Mouse (Mus musculus) lung, embryonic 14.5 days (tissue): ENCODE measurements around the gene Srgap3. TPM values are rescaled to one million over a fixed set of nuclear protein-coding genes. Genes with fewer than 3 reads are reported as not detected.
A peak's percentile ranks its signal among the peaks of the same experiment; 100 is the strongest.

Source experiments
- ATAC-seq: fragments of 200-750 bp; cut with Nextera tagmentation; 2 replicates; pipeline ENCODE4 v1.8.0; 2017; ENCODE audit warnings: mild to moderate bottlenecking, moderate TSS enrichment, moderate library complexity; ENCODE audit not compliant: insufficient read depth
- DNase-seq: peaks from one replicate; pipeline ENCODE4 v3.0.0-alpha.2; 2015
- H3K27ac ChIP-seq: fragments of 300-500 bp; sonication (generic); 2 replicates; pipeline ENCODE4 v1.5.1; 2014; ENCODE audit warnings: low read depth, mild to moderate bottlenecking, moderate library complexity
- H3K27me3 ChIP-seq: fragments of 300-500 bp; sonication (generic); 2 replicates; pipeline ENCODE4 v1.6.1; 2014; ENCODE audit warnings: low read length, control low read depth; ENCODE audit not compliant: insufficient read depth
- H3K36me3 ChIP-seq: fragments of 300-500 bp; sonication (generic); 2 replicates; pipeline ENCODE4 v1.6.1; 2014; ENCODE audit warnings: control low read depth; ENCODE audit not compliant: insufficient read depth
- H3K4me1 ChIP-seq: fragments of 300-500 bp; sonication (generic); 2 replicates; pipeline ENCODE4 v1.6.1; 2014; ENCODE audit warnings: antibody characterized with exemption, control low read depth; ENCODE audit not compliant: insufficient read depth
- H3K4me2 ChIP-seq: fragments of 300-500 bp; sonication (generic); 2 replicates; pipeline ENCODE4 v1.6.1; 2014; ENCODE audit warnings: mild to moderate bottlenecking
- H3K4me3 ChIP-seq: fragments of 300-500 bp; sonication (generic); 2 replicates; pipeline ENCODE4 v1.5.1; 2014; ENCODE audit warnings: low read depth, low read length
- H3K9ac ChIP-seq: fragments of 300-500 bp; sonication (generic); 2 replicates; pipeline ENCODE4 v1.6.1; 2014
- H3K9me3 ChIP-seq: fragments of 300-500 bp; sonication (generic); 2 replicates; pipeline ENCODE4 v1.6.1; 2016; ENCODE audit warnings: low read depth, low read length, control low read depth
- CTCF ChIP-seq: IDR thresholded peaks from 2 replicates; pipeline ENCODE4 v1.5.1; 2016; ENCODE audit warnings: antibody characterized with exemption, low read depth
- WGBS: fragments of 180-500 bp; shearing (Covaris S2); extraction: QIAGEN DNeasy Blood & Tissue Kit; methylation state at CpG from one replicate; pipeline ENCODE4 v1.1.7; 2014; 5-methylcytosine and 5-hydroxymethylcytosine counted together
- polyA plus RNA-seq: library from polyadenylated mRNA; unstranded; fragments of >200 nt; fragmentation: Nextera tagmentation; extraction: Ambion mirVana; gene quantifications from 2 replicates; pipeline ENCODE4 v1.2.1, GENCODE M21; 2014

Gene Srgap3
- polyA plus RNA-seq, 1 experiment from 2014 or later, result 5.5 TPM

DNA sequence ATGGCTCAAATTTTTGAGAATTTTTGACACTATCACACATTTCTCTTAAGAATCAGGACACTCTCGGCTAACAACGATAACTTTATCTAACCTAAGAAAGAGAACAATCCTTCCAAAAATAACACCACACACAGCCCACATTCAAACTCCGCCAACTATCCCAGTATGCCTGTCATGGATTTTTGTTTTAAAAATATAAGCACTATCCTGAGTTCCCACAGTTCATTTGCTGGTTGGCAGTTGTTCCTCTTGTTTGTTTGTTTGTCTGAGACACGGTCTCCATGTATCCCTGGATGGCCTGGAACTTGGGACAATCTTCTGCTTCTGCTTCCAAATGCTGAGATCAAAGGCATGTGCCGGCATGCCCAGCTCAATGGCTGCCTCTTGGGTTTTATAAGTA, 205.3 kb downstream of the Srgap3 start:
- no peaks in the 10 kb centered on the region for H3K9me3 ChIP-seq
- no peak overlapping the region for H3K4me3 ChIP-seq
- ATAC-seq, result no peak
- H3K4me1 ChIP-seq, result no peaks in the 10 kb centered on the region
- H3K4me2 ChIP-seq, result no peak overlapping the region
- H3K27me3 ChIP-seq, result no peaks in the 10 kb centered on the region
- no peak overlapping the region for H3K27ac ChIP-seq
- H3K36me3 ChIP-seq, result no peaks in the 10 kb centered on the region
- no peak overlapping the region for H3K9ac ChIP-seq
- TF ChIP-seq CTCF, result no peak
- 76% methylated on average over 5 of the region's 5 CpGs for WGBS
- no peak for DNase-seq

GRCm38 (mm10) chr6:112739635-112740034, 207.4 kb downstream of the Srgap3 start:
- DNase-seq (no peak), ATAC-seq (no peak)
- TF ChIP-seq CTCF, result no peak
- H3K9ac ChIP-seq, result no peak overlapping the region
- no peak overlapping the region for H3K4me2 ChIP-seq
- no peaks in the 10 kb centered on the region for H3K9me3 ChIP-seq
- H3K4me3 ChIP-seq, result no peak overlapping the region
- H3K27ac ChIP-seq, result no peak overlapping the region
- 0 out of 2 replicates have a peak, but pooled peaks cover 4% of the 10 kb centered on the region for H3K36me3 ChIP-seq
- no peaks in the 10 kb centered on the region for H3K27me3 ChIP-seq
- 82% methylated on average over 3 of the region's 3 CpGs for WGBS
- H3K4me1 ChIP-seq, result no peaks in the 10 kb centered on the region

DNA sequence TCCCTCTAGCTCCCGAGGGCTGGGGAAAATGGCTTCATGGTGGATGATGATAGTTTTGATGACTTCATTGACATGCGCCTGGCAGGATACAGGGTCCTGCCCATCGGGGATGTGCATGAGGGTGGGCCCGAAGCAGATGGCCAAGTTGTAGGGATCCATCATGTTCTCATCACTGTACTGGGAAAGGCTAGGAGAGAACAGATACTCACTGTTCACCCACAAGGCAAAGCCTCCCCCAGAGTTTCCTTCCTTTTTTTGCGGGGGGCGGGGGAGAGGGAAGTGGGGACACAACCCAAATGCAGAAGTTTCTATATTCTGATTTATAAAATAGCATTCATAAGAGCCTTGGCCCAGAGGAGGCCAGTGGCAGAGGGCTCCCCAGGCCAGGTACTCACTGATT, 208.1 kb downstream of the Srgap3 start:
- H3K4me1 ChIP-seq, result no peaks in the 10 kb centered on the region
- H3K27ac ChIP-seq, result no peak overlapping the region
- DNase-seq (no peak), ATAC-seq (no peak)
- H3K9me3 ChIP-seq, result no peaks in the 10 kb centered on the region
- no peak overlapping the region for H3K9ac ChIP-seq
- TF ChIP-seq CTCF, result no peak
- no peak overlapping the region for H3K4me2 ChIP-seq
- H3K27me3 ChIP-seq, result no peaks in the 10 kb centered on the region
- no peak overlapping the region for H3K4me3 ChIP-seq
- 92% methylated on average over 6 of the region's 6 CpGs for WGBS
- 0 out of 2 replicates have a peak, but pooled peaks cover 4% of the 10 kb centered on the region for H3K36me3 ChIP-seq

DNA sequence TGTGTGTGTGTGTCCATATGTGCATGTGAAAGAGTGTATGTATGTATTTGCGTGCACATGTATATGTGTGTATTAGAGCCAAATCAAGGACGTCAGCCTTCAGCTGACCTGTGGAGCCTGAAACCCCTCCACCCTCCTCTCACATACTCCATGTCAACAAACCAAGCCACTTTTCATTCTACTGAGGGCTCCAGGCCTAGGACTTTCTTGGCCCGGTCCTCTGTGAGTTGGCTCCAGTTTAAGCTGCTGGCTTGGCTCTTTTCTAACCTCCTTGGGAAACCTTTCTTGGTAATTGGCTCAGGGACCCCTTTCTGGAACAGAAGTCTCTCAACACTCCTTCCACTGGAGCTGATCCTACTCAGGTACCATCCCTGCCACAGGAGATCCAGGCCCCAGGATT, 210.6 kb downstream of the Srgap3 start:
- Histone ChIP-seq H3K9me3 (no peaks in the 10 kb centered on the region), H3K27me3 (no peaks in the 10 kb centered on the region)

GRCm38 (mm10) chr6:112735054-112735453, 212.0 kb downstream of the Srgap3 start:
- Histone ChIP-seq H3K9me3 (no peaks in the 10 kb centered on the region), H3K4me3 (no peak overlapping the region), H3K27me3 (no peaks in the 10 kb centered on the region), H3K27ac (no peak overlapping the region), H3K4me1 (no peaks in the 10 kb centered on the region), H3K36me3 (0 out of 2 replicates have a peak, but pooled peaks cover 4% of the 10 kb centered on the region), H3K4me2 (no peak overlapping the region), H3K9ac (no peak overlapping the region)
- DNase-seq (peak; percentile 26), ATAC-seq (no peak)
- no peak for TF ChIP-seq CTCF
- 55% methylated on average over 2 of the region's 2 CpGs for WGBS

More for the DNA sequence above, 210.6 kb downstream of the Srgap3 start:
- DNase-seq, result no peak
- Histone ChIP-seq H3K36me3 (0 out of 2 replicates have a peak, but pooled peaks cover 4% of the 10 kb centered on the region), H3K4me3 (no peak overlapping the region), H3K9ac (no peak overlapping the region), H3K4me2 (no peak overlapping the region), H3K4me1 (no peaks in the 10 kb centered on the region), H3K27ac (no peak overlapping the region)
- no peak for ATAC-seq
- no peak for TF ChIP-seq CTCF
- WGBS, result 64% methylated on average over 3 of the region's 3 CpGs

- Histone ChIP-seq H3K4me1 (no peaks in the 10 kb centered on the region), H3K4me3 (no peak overlapping the region), H3K9me3 (no peaks in the 10 kb centered on the region), H3K27me3 (no peaks in the 10 kb centered on the region), H3K27ac (no peak overlapping the region), H3K9ac (no peak overlapping the region), H3K4me2 (no peak overlapping the region), H3K36me3 (0 out of 2 replicates have a peak, but pooled peaks cover 4% of the 10 kb centered on the region)
- ATAC-seq (no peak), DNase-seq (no peak)
- 61% methylated on average over 5 of the region's 5 CpGs for WGBS
- no peak for TF ChIP-seq CTCF
Observed at GRCm38 (mm10) chr6:112733942-112734341, 213.1 kb downstream of the Srgap3 start.

DNA sequence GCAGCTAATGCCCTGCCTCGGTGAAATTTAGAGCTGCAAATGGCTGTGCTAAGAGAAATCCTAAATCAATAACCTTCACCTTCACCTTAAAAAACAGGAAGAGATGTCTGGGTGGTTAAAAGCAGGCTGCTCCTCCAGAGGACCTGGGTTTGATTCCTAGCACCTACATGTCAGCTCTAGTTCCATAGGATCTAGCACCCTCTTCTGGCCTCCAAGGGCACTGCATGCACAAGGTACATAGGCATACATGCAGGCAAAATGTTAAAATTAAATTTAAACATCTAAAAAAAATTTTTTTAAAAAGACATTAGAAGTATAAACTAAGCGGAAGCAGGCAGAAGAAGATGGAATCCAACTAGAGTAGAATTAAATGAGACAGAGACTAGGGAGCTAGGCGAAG, 214.6 kb downstream of the Srgap3 start:
- no peak for ATAC-seq
- no peak overlapping the region for H3K9ac ChIP-seq
- H3K27ac ChIP-seq, result no peak overlapping the region
- no peaks in the 10 kb centered on the region for H3K9me3 ChIP-seq
- no peaks in the 10 kb centered on the region for H3K27me3 ChIP-seq
- no peak overlapping the region for H3K4me3 ChIP-seq
- H3K36me3 ChIP-seq, result 0 out of 2 replicates have a peak, but pooled peaks cover 4% of the 10 kb centered on the region
- H3K4me1 ChIP-seq, result peaks cover 3% of the 10 kb centered on the region; the same call in 1 of the 2 replicates
- no peak overlapping the region for H3K4me2 ChIP-seq
- peak; percentile 34 for TF ChIP-seq CTCF
- no peak for DNase-seq
- WGBS, result 98% methylated on average over 3 of the region's 3 CpGs
